Mouse (Mus musculus): Measurements from ENCODE around the gene Thg1l. TPM values are rescaled to one million over a fixed set of nuclear protein-coding genes. Genes with fewer than 3 reads are reported as not detected.

The Thg1l gene
- polyA plus RNA-seq, 1 experiment from 2014 or later: 14.5 TPM

GRCm38 (mm10) chr11:45968466-45968865 is 13.2 kb upstream of the Thg1l start:
- ATAC-seq (ENCODE audit: insufficient number of reproducible peaks, insufficient read depth, low FRiP score, low read depth): no peak
- 87% methylated on average over 3 of the region's 3 CpGs for WGBS
- no peaks in the 10 kb centered on the region for H3K27me3 ChIP-seq (ENCODE audit: control insufficient read depth, insufficient read depth, low read length)
- no peak overlapping the region for H3K27ac ChIP-seq (ENCODE audit: low read length)
- H3K9ac ChIP-seq (replicated peaks; ENCODE audit: low read depth, low read length): no peak overlapping the region
- H3K4me1 ChIP-seq (ENCODE audit: control insufficient read depth, insufficient read depth, low read length): no peaks in the 10 kb centered on the region
- H3K4me3 ChIP-seq (ENCODE audit: low read depth, low read length): no peak overlapping the region
- no peaks in the 10 kb centered on the region for H3K36me3 ChIP-seq (ENCODE audit: control insufficient read depth, insufficient read depth, low read length)
- H3K4me2 ChIP-seq (replicated peaks; ENCODE audit: low read depth, low read length): no peak overlapping the region
- H3K9me3 ChIP-seq (ENCODE audit: control insufficient read depth, low read depth, low read length): no peaks in the 10 kb centered on the region

- H3K27me3 ChIP-seq (ENCODE audit: control insufficient read depth, insufficient read depth, low read length): no peaks in the 10 kb centered on the region
- no peak overlapping the region for H3K4me2 ChIP-seq (replicated peaks; ENCODE audit: low read depth, low read length)
- H3K9me3 ChIP-seq (ENCODE audit: control insufficient read depth, low read depth, low read length): no peaks in the 10 kb centered on the region
- no peak for ATAC-seq (ENCODE audit: insufficient number of reproducible peaks, insufficient read depth, low FRiP score, low read depth)
- H3K27ac ChIP-seq (ENCODE audit: low read length): no peak overlapping the region
- no peaks in the 10 kb centered on the region for H3K4me1 ChIP-seq (ENCODE audit: control insufficient read depth, insufficient read depth, low read length)
- H3K9ac ChIP-seq (replicated peaks; ENCODE audit: low read depth, low read length): no peak overlapping the region
- no peaks in the 10 kb centered on the region for H3K36me3 ChIP-seq (ENCODE audit: control insufficient read depth, insufficient read depth, low read length)
- WGBS: 80% methylated on average over 4 of the region's 4 CpGs
- H3K4me3 ChIP-seq (ENCODE audit: low read depth, low read length): no peak overlapping the region
These were observed 11.6 kb upstream of the Thg1l start for GRCm38 (mm10) chr11:45966896-45967295.

- Histone ChIP-seq H3K4me1 (ENCODE audit: control insufficient read depth, insufficient read depth, low read length) (no peaks in the 10 kb centered on the region), H3K9me3 (ENCODE audit: control insufficient read depth, low read depth, low read length) (no peaks in the 10 kb centered on the region), H3K36me3 (ENCODE audit: control insufficient read depth, insufficient read depth, low read length) (no peaks in the 10 kb centered on the region), H3K4me2 (replicated peaks; ENCODE audit: low read depth, low read length) (no peak overlapping the region), H3K27me3 (ENCODE audit: control insufficient read depth, insufficient read depth, low read length) (no peaks in the 10 kb centered on the region), H3K27ac (ENCODE audit: low read length) (no peak overlapping the region), H3K9ac (replicated peaks; ENCODE audit: low read depth, low read length) (no peak overlapping the region), H3K4me3 (ENCODE audit: low read depth, low read length) (no peak overlapping the region)
- no peak for ATAC-seq (ENCODE audit: insufficient number of reproducible peaks, insufficient read depth, low FRiP score, low read depth)
- WGBS: 90% methylated on average over 5 of the region's 5 CpGs
These were observed 4.7 kb upstream of the Thg1l start for GRCm38 (mm10) chr11:45960003-45960402.

- 76% methylated on average over 3 of the region's 3 CpGs for WGBS
- no peak overlapping the region for H3K27ac ChIP-seq (ENCODE audit: low read length)
- no peaks in the 10 kb centered on the region for H3K36me3 ChIP-seq (ENCODE audit: control insufficient read depth, insufficient read depth, low read length)
- H3K4me3 ChIP-seq (ENCODE audit: low read depth, low read length): no peak overlapping the region
- H3K4me2 ChIP-seq (replicated peaks; ENCODE audit: low read depth, low read length): no peak overlapping the region
- no peaks in the 10 kb centered on the region for H3K4me1 ChIP-seq (ENCODE audit: control insufficient read depth, insufficient read depth, low read length)
- H3K9ac ChIP-seq (replicated peaks; ENCODE audit: low read depth, low read length): no peak overlapping the region
- H3K27me3 ChIP-seq (ENCODE audit: control insufficient read depth, insufficient read depth, low read length): no peaks in the 10 kb centered on the region
- no peaks in the 10 kb centered on the region for H3K9me3 ChIP-seq (ENCODE audit: control insufficient read depth, low read depth, low read length)
- ATAC-seq (ENCODE audit: insufficient number of reproducible peaks, insufficient read depth, low FRiP score, low read depth): no peak
These were observed 4.3 kb upstream of the Thg1l start for GRCm38 (mm10) chr11:45959598-45959997.

GRCm38 (mm10) chr11:45947491-45947890 is 7.8 kb downstream of the Thg1l start:
- Histone ChIP-seq H3K27ac (ENCODE audit: low read length) (no peak overlapping the region), H3K4me2 (replicated peaks; ENCODE audit: low read depth, low read length) (no peak overlapping the region), H3K4me1 (ENCODE audit: control insufficient read depth, insufficient read depth, low read length) (peaks cover 4% of the 10 kb centered on the region; the same call in 1 of the 2 replicates), H3K9me3 (ENCODE audit: control insufficient read depth, low read depth, low read length) (no peaks in the 10 kb centered on the region), H3K4me3 (ENCODE audit: low read depth, low read length) (no peak overlapping the region), H3K27me3 (ENCODE audit: control insufficient read depth, insufficient read depth, low read length) (no peaks in the 10 kb centered on the region), H3K36me3 (ENCODE audit: control insufficient read depth, insufficient read depth, low read length) (peaks cover 14% of the 10 kb centered on the region; the same call in 1 of the 2 replicates), H3K9ac (replicated peaks; ENCODE audit: low read depth, low read length) (no peak overlapping the region)
- ATAC-seq (ENCODE audit: insufficient number of reproducible peaks, insufficient read depth, low FRiP score, low read depth): no peak
- WGBS: 91% methylated on average over 2 of the region's 2 CpGs

GRCm38 (mm10) chr11:45946796-45947195 is 8.5 kb downstream of the Thg1l start:
- Histone ChIP-seq H3K36me3 (ENCODE audit: control insufficient read depth, insufficient read depth, low read length) (peaks cover 14% of the 10 kb centered on the region; the same call in 1 of the 2 replicates), H3K27me3 (ENCODE audit: control insufficient read depth, insufficient read depth, low read length) (no peaks in the 10 kb centered on the region), H3K4me3 (ENCODE audit: low read depth, low read length) (no peak overlapping the region), H3K9me3 (ENCODE audit: control insufficient read depth, low read depth, low read length) (no peaks in the 10 kb centered on the region), H3K4me2 (replicated peaks; ENCODE audit: low read depth, low read length) (no peak overlapping the region), H3K27ac (ENCODE audit: low read length) (no peak overlapping the region), H3K9ac (replicated peaks; ENCODE audit: low read depth, low read length) (no peak overlapping the region), H3K4me1 (ENCODE audit: control insufficient read depth, insufficient read depth, low read length) (peaks cover 4% of the 10 kb centered on the region; the same call in 1 of the 2 replicates)
- ATAC-seq (ENCODE audit: insufficient number of reproducible peaks, insufficient read depth, low FRiP score, low read depth): no peak
- 78% methylated on average over 4 of the region's 4 CpGs for WGBS

- WGBS: under 1% methylated on average over 55 of the region's 55 CpGs
- peak within 1 kb of the TSS; percentile 93 for H3K4me3 ChIP-seq (ENCODE audit: low read depth, low read length)
- peak within 1 kb of the TSS; percentile 71 for H3K4me2 ChIP-seq (replicated peaks; ENCODE audit: low read depth, low read length)
- ATAC-seq (ENCODE audit: insufficient number of reproducible peaks, insufficient read depth, low FRiP score, low read depth): peak; percentile 91
- H3K27me3 ChIP-seq (ENCODE audit: control insufficient read depth, insufficient read depth, low read length): no peaks in the 10 kb centered on the region
- H3K36me3 ChIP-seq (ENCODE audit: control insufficient read depth, insufficient read depth, low read length): peaks cover 7% of the 10 kb centered on the region; the same call in 1 of the 2 replicates
- H3K9me3 ChIP-seq (ENCODE audit: control insufficient read depth, low read depth, low read length): no peaks in the 10 kb centered on the region
- H3K27ac ChIP-seq (ENCODE audit: low read length): peak within 1 kb of the TSS; percentile 27; the same call in 1 of the 2 replicates
- H3K4me1 ChIP-seq (ENCODE audit: control insufficient read depth, insufficient read depth, low read length): peaks cover 4% of the 10 kb centered on the region; the same call in 1 of the 2 replicates
- H3K9ac ChIP-seq (replicated peaks; ENCODE audit: low read depth, low read length): peak within 1 kb of the TSS; percentile 85
These were observed 10.6 kb downstream of the Thg1l start, which contains the start of gene Lsm11 for GRCm38 (mm10) chr11:45944643-45945156. Gene Lsm11 (minus strand): TSS chr11:45944935.

GRCm38 (mm10) chr11:45943891-45944642 is 11.2 kb downstream of the Thg1l start:
- no peaks in the 10 kb centered on the region for H3K9me3 ChIP-seq (ENCODE audit: control insufficient read depth, low read depth, low read length)
- peak overlapping the region; percentile 71 for H3K4me2 ChIP-seq (replicated peaks; ENCODE audit: low read depth, low read length)
- peaks cover 4% of the 10 kb centered on the region; the same call in 1 of the 2 replicates for H3K4me1 ChIP-seq (ENCODE audit: control insufficient read depth, insufficient read depth, low read length)
- H3K9ac ChIP-seq (replicated peaks; ENCODE audit: low read depth, low read length): peak overlapping the region; percentile 85
- H3K4me3 ChIP-seq (ENCODE audit: low read depth, low read length): peak overlapping the region; percentile 93
- no peaks in the 10 kb centered on the region for H3K27me3 ChIP-seq (ENCODE audit: control insufficient read depth, insufficient read depth, low read length)
- peaks cover 6% of the 10 kb centered on the region; the same call in 1 of the 2 replicates for H3K36me3 ChIP-seq (ENCODE audit: control insufficient read depth, insufficient read depth, low read length)
- peak; percentile 53; the same call in 1 of the 2 replicates for ATAC-seq (ENCODE audit: insufficient number of reproducible peaks, insufficient read depth, low FRiP score, low read depth)
- peak overlapping the region; percentile 27; the same call in 1 of the 2 replicates for H3K27ac ChIP-seq (ENCODE audit: low read length)
- WGBS: under 1% methylated on average over 49 of the region's 49 CpGs

All from stomach, embryonic 14.5 days (tissue).